Mouse (Mus musculus) brain, adult 10 weeks (tissue): ENCODE data around the gene Ap1g1. TPM values are rescaled to one million over a fixed set of nuclear protein-coding genes. Genes with fewer than 3 reads are reported as not detected.

ENCODE experiments used
- polyA plus RNA-seq: library from polyadenylated mRNA; stranded (reverse); fragments of 350-450 nt; fragmentation: Illumina TruSeq; extraction: RNeasy Lipid Tissue Mini Kit (QIAGEN cat#74804); gene quantifications from one replicate; pipeline ENCODE4 v1.2.3, GENCODE M21; 2015; ENCODE audit warnings: low read depth, low replicate concordance

Gene Ap1g1
- 72.2 TPM for polyA plus RNA-seq

DNA sequence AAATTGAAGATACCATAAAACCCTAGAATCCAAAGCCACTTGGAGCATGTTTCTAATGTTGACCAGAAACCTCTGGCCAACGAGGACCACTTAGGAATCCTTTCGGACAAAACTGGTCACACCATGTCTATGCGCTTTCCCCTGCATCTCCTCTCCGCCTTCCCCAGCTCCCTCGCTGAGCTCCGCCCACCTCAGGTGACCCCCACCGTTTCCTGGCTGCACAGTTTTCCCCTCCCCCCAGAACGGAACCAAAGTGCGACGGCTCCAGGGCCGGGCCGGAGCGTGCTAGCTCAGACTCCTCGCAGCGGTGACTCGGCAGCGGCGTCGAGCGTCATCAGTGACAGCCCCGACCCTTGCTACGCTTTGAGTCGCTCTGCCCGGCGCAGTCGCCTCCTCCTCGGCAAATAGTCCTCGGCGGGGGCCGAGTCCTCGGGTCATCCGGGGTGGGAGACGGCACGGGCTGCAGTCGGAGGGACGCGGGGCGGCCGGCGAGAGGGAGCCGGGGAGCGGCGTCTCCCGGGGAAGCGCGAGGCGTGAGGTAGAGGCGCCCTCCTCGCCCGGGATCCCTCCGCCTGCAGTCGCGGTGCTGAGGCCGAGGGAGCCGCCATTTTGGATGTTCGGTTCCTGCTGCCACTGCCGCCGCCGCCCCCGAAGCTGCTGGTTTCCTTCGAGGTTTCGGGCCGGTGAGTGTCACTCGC is at the start of gene Ap1g1:
Gene Ap1g1, plus strand, starts transcription at position 275 of the 698 bp plus-strand sequence.

DNA sequence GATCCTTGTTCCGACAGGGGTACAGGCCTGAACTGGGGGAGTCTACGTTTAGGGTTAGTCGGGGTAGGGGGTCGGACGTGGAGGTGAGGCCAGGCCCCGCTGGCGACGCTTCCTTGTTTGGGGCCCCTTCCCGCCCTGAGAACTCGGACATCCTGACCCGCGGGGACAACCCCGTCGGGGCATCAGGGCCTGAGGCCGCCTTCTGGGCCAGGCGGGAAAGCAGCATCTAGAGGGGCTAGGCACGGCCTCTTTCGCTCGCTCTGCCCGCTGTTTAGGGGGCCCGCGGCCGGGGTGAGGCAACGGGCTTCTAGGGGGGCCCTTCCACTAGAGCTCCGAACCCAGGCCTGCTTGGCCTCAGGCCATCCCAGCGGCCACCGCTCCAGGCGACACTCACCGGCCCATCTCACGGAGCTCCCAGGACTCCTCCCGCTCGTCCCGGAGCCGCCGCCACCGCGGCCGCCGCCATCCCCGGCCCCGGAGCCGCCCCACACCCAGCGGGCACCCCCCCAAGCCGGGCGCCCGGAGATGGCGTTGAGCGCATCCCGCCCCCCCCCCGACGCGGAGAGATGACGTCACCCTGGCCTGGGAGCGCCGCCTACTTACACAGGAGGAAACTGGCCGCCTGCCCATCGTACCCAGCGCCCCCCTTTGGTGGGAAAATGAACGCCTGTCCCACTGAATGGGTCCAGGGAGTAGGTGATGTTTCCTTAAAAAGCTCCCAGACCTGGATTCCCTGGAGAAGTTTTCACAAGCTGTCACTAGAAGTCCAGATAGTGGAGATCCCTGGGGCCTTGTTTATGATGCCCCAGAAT is 40.9 kb upstream of the Ap1g1 start, which contains the start of gene Atxn1l:
Gene Atxn1l, minus strand, starts transcription at position 503 of the 812 bp plus-strand sequence.

DNA sequence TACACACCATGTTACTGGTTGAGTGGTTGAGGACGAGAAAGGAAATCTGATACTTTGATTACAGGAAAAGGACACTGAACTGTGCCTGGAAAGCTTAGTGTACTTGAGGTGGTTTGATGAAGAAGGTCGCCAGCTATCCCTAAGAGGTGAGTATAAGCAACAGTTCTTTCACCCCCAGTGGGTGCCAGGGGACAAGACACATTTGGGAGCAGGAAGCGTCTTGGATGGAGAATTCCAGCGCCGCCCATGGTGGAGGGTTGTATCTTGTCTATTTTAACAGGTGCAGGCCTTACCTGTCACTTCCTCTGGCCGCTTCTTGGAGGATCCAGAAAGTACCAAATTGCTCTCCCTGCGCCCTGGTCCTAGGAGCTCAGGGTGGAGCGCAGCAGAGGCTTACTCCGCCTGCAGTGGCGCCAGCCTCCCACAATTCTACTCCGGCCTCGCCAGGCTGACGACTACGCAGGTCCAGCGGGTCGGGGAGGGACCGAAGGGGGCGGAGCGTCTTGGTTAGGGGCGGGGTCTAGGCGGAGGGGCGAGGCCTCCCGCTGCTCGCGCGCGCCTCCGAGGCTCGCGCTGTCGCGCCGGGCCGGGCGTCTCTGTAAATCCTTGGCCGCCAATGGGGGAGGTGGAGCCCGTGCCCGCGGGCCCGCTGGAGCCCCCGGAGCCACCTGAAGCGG is 89.8 kb downstream of the Ap1g1 start, which contains the start of gene Phlpp2:
Gene Phlpp2, plus strand, starts transcription at position 540 of the 677 bp plus-strand sequence.

Other genes with a start within 250 kb of the Ap1g1 start
- gene Dhx38, start 212.7 kb upstream of the Ap1g1 start, polyA plus RNA-seq = 15.6 TPM
- gene Txnl4b, start 212.7 kb upstream of the Ap1g1 start, polyA plus RNA-seq = 23.6 TPM
- gene Hp, start 199.4 kb upstream of the Ap1g1 start, polyA plus RNA-seq = 1.3 TPM
- gene Dhodh, start 169.9 kb upstream of the Ap1g1 start, polyA plus RNA-seq = 23.0 TPM
- 1.3 TPM for gene Pkd1l3, start 164.0 kb upstream of the Ap1g1 start, polyA plus RNA-seq
- gene Ist1, start 85.3 kb upstream of the Ap1g1 start, polyA plus RNA-seq = 78.6 TPM
- 31.7 TPM for gene Zfp821, start 73.0 kb upstream of the Ap1g1 start, polyA plus RNA-seq
- gene Atxn1l, start 40.8 kb upstream of the Ap1g1 start, polyA plus RNA-seq = 15.6 TPM
- gene Phlpp2, start 90.0 kb downstream of the Ap1g1 start, polyA plus RNA-seq = 18.4 TPM
- gene Marveld3, start 183.6 kb downstream of the Ap1g1 start, polyA plus RNA-seq = 0.55 TPM
- 0.30 TPM for gene Tat, start 211.9 kb downstream of the Ap1g1 start, polyA plus RNA-seq